Mouse (Mus musculus): ENCODE measurements around the gene Acadvl.

Gene Acadvl

GRCm38 (mm10) chr11:70000396-70000898 is 14.8 kb downstream of the Acadvl start, which contains the start of gene Dvl2:
Gene Dvl2 (plus strand): TSS chr11:70000595.
- DNase-seq, result peak; percentile 95 to 96

- no peak for DNase-seq
Measured at GRCm38 (mm10) chr11:69999666-70000065, 15.5 kb downstream of the Acadvl start.

GRCm38 (mm10) chr11:69998567-69999491 is 16.4 kb downstream of the Acadvl start:
- DNase-seq, result no peak

- DNase-seq, result peak; percentile 94 to 96
Measured at GRCm38 (mm10) chr11:69997070-69997509, 18.1 kb downstream of the Acadvl start.

GRCm38 (mm10) chr11:69996161-69997061 is 18.8 kb downstream of the Acadvl start:
- peak in 1 of 2 experiments; percentile 51 for DNase-seq

- peak; percentile 97 to 98 for DNase-seq
Measured at GRCm38 (mm10) chr11:69995391-69995960, 19.7 kb downstream of the Acadvl start, which contains the start of gene Phf23. Gene Phf23 (plus strand): TSS chr11:69995777.

GRCm38 (mm10) chr11:69994401-69995090 is 20.7 kb downstream of the Acadvl start:
- DNase-seq, result no peak

GRCm38 (mm10) chr11:69992932-69993331 is 22.3 kb downstream of the Acadvl start:
- no peak for DNase-seq

GRCm38 (mm10) chr11:69992396-69992795 is 22.8 kb downstream of the Acadvl start:
- DNase-seq, result no peak

- no peak for DNase-seq
Measured at GRCm38 (mm10) chr11:69991711-69992110, 23.5 kb downstream of the Acadvl start.

GRCm38 (mm10) chr11:69990850-69991691 is 24.1 kb downstream of the Acadvl start, which contains the start of gene Gabarap:
Gene Gabarap (plus strand): TSS chr11:69991143.
- peak; percentile 97 to 98 for DNase-seq

GRCm38 (mm10) chr11:69989949-69990348 is 25.3 kb downstream of the Acadvl start:
- DNase-seq, result no peak

- DNase-seq, result no peak
Measured at GRCm38 (mm10) chr11:69984431-69984830, 30.8 kb downstream of the Acadvl start.

- no peak for DNase-seq
Measured at GRCm38 (mm10) chr11:69983377-69983776, 31.8 kb downstream of the Acadvl start.

GRCm38 (mm10) chr11:69982877-69983276 is 32.3 kb downstream of the Acadvl start:
- no peak for DNase-seq

- DNase-seq, result no peak
Measured at GRCm38 (mm10) chr11:69982225-69982624, 33.0 kb downstream of the Acadvl start, which contains the start of gene Elp5. Gene Elp5 (minus strand): TSS chr11:69982517.

- DNase-seq, result peak; percentile 45 to 60
Measured at GRCm38 (mm10) chr11:69981141-69981762, 34.0 kb downstream of the Acadvl start, which contains the start of gene Ctdnep1. Gene Ctdnep1 (plus strand): TSS chr11:69981156.

- peak; percentile 98 for DNase-seq
Measured at GRCm38 (mm10) chr11:69980196-69981140, 34.7 kb downstream of the Acadvl start.

GRCm38 (mm10) chr11:69979827-69980195 is 35.4 kb downstream of the Acadvl start:
- DNase-seq, result no peak

Measured in kidney, postnatal 4 days (tissue).